Mouse (Mus musculus): ENCODE data around the gene Ang.

Ang gene

DNA sequence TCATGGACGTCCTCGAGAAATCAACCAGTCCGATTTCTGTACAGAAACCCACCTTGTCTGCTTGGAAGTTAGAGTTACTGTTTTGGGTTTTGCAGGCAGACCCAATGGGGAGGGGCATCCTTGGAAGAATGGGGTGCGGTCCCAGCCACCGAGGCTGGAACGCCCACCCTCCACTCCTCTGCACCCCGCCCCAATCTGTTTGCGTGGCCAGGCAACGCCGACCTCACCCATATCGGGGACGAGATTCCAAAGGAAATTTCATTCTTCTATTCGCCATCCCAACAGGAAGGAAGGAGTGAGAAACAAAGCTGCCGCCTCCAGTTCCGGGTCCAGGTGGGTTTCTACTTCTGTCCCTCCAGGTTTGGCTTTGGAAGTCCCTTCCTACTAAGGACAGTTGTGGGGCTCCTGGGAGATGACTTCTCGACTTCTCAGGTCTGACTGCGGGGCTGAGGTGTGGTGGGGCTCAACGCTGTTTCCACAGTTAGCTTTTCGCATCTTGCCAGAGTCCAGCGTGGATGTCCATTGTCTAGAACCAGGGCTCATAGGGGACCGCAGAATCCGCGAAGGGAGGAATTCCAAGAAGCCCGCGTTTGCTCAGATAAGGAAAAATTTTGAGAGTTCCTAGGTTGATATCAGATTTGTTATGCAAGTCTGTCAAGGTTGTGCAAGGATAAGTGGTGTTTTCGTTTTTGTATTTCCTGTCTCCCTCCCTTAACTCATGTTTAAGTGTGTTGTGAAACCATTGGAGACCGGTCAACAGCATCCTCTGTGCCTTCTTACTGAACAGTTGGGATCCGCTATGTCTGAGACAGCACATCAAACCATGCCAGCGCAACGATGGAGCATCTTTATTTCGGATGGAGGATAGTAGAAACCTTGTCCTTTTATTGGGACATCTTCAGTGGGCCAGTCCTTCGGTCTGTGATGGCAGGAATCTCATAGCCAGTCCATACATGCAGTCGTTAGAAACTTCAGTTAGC, at the start of gene Ang, which contains the start of gene Rnase4:
Gene Ang (plus strand): TSS at position 230 of the 980 bp plus-strand sequence.
Gene Rnase4 (plus strand): TSS at position 157 of the 980 bp plus-strand sequence.
- in situ Hi-C loops (cut with MboI, MseI) = no loop called here

DNA sequence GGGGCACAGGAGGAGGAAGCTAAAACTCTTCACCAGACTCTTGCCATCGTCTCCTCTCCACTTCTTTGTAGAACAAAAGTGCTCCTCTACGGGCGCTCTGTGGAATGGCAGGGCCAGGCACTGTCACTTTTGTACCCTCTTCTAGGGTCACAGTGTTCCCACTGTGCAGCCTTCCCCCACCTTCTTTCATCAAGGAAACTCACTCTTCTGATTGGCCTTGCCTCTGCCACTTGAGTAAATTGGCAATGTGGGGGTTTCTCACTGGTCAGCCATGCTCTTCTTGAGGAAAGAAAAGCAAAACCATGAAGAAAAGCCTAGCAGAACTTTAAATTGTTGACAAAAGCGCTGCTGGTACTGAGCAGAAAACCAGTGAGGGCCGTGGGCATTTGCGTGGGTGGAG, 49.2 kb upstream of the Ang start, which contains the start of gene Rnase9:
Gene Rnase9 (minus strand): TSS at position 101 of the 400 bp plus-strand sequence.
- in situ Hi-C loops (cut with MboI, MseI) = no loop called here

DNA sequence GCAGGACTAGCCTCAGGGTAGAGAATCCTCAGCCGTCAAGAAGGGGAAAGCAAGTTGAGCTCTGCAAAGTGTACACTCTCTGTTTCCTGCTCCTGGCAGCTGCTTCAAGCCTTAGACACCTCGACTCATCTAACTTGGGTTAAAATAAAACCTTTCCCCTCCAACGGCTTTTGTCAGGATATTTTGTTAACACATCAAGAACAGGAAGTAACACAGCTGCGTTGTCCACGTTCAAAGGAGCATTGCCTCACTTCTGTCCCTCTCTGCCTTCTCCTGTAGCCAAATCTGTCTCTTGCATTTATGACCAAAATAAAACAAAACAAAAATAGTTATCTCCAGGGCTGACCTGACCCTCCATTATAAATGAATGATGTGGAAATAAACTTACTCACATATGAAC, 43.1 kb upstream of the Ang start:
- in situ Hi-C loops (cut with MboI, MseI) = no loop called here

DNA sequence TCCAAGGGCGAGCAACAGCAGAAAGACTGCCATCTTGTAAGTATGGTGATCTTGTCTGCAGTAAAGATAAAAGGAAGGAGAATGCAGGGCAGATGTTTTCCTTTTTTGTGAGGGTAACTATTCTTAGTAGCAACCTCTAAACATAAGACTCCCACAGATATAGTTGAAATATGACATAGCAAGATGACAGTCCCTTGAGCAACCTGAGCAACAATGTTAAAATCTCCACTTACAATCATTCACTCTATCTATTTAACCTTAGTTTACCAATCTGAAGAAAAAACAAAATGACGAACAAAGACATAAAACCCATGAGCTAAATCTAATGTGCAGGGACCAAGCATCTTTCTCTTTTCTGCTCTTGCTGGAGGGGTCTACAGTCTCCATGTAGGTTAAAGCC, 40.9 kb upstream of the Ang start, which contains the start of gene Rnase11:
Gene Rnase11 (minus strand): TSS at position 101 of the 400 bp plus-strand sequence.
- in situ Hi-C loops (cut with MboI, MseI) = no loop called here

DNA sequence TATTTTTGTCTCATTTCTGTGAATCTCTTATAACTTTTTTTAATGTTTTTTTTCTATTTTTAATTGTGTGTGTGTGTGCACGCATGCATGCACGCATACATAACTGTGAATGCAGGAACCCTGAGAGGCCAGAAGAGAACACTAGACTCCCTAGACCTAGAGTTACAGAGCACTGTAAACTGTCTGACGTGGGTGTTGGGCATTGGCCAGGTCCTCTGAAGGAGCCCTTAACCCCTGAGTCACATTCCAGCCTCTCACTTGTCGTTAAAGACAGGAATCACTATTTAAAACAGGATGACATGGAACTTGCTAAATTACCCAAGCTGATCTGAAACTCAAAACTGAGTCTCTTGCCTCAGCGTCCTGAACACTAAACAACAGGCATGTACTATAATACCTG, 39.0 kb upstream of the Ang start:
- in situ Hi-C loops (cut with MboI, MseI) = no loop called here

DNA sequence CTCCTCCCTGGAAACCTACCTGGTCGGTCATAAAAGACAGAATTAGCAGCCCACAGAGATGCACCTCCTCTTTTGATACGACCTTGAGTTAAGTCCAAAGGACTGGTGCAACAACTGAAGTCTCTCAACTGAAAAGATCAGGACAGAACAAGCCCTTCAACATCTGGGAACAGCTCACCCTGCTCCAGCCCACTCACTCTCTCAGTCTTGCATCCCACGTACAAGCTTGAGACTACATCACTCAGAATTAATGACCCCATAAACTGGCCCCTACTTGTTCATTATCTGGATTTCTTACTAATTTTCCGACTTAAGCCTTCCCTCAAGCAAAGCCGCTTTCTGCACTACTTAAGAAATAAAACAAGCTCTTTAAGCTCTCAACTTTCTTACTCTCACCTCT, 37.8 kb upstream of the Ang start:
- in situ Hi-C loops (cut with MboI, MseI) = no loop called here

DNA sequence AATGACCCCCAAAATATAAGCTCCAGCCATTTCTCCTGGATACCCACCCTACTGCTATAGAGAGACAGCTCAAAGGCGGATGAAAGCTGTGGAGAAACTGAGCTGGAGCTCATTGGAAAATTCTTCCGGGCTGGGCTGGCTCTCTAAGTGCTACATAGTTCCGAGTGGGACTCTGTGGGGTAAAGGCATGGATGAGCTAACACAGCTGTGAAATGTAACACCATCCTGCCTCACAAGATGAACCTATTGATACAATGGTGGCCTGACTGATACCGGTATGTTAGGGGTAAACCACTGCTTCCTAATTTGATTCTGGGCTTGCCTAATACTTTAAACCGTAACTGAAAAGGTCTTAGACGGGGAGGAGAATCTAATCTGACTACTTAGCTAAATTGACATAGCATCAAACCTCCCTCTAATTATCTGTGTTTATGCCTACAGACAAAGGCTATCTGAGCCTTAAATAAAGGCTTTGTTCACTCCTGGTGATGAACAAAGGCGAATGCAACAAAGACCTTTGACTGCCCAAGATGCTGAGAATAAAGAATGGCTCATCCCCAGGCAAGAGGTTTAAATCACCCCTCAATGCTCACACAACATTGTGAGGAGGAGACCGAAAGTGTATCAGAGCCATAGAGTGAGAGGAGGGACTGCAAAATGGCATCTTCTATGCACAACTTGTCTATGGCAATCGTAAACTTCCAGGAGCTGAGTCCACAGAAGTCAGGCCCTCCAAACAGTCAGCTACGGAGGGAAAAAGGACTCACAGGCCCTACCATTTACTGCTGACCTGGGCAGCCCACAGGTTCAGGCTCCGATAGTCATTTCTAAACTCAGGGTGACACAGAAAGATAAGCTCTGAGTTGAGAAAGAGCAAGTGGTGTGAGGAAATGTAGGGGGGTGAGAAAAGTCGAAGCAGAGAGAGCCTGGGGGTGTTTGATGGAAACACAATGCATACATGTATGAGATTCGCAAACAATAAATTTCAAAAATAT, 36.4 kb upstream of the Ang start:
- in situ Hi-C loops (cut with MboI, MseI) = no loop called here

DNA sequence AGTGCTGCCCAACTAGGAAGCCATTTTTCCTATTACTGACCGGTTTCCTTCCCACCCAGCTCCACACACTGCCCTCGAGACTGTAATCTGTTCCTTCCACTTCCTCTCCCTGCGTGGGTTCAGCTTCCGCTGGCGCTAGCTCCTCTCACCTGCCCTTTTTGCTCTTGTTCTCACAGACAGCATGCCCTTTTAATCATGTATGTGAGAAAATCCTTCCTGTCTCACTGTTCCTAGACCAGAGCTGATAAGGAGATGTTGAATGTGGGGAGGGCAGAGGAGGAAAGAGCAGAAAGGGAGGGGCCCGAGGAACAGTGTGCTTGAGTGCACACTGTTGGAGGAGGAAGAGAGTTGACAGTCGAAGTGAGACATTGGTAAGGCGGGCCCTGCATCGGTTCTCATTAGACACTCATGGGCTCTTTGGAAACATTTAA, 33.5 kb upstream of the Ang start, which contains the start of gene Rnase12:
Gene Rnase12 (minus strand): TSS at position 261 of the 431 bp plus-strand sequence.
- in situ Hi-C loops (cut with MboI, MseI) = no loop called here

DNA sequence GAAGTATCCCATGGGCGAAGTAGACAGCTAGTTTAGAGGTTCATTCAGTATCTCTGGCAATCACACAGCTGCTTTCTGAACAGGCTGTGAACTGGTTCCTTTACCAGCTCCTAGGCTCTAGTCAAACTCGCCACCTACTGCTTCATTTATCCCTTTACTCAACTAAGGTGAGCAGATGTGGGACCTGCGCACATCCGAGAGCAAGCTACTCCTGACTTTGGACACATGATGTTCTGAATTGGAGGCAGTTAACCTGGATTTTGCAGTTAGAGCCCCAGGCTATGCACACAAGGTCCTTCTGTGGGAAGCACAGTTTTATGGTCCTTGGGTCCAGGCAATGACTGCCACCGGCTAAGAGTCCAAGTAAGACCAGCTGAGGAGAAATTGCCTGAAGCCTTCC, 30.2 kb upstream of the Ang start:
- in situ Hi-C loops (cut with MboI, MseI) = loop anchor here (5.0 to 10.0 kb wide), 3 partner anchors 38 to 1194 kb away; partner anchors contain the start of genes Ccnb1ip1 (in 1 of the 2), Chd8 (in 1 of the 2) and Parp2 (in 1 of the 2)

DNA sequence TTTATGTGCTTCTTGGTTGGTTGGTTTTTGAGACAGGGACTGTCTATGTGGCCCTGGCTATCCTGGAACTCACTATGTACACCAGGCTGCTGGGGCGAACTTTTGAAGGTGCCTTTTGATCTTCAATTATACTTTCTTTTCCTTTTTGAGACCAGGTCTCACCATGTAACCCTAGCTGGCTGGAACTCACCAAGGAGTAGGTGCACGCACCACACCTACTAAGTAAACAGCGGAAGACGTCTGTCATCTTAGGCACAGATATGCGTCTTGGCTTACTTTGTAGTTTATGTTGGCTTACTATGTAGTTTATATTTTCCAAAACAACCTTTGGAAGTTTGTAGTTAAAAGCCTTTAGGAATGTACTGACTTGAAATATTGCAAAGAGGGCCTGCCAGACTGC, 22.0 kb upstream of the Ang start:
- in situ Hi-C loops (cut with MboI, MseI) = loop anchor here (5.0 to 10.0 kb wide), 3 partner anchors 33 to 1186 kb away; partner anchors contain the start of gene Chd8 (in 1 of the 2)

DNA sequence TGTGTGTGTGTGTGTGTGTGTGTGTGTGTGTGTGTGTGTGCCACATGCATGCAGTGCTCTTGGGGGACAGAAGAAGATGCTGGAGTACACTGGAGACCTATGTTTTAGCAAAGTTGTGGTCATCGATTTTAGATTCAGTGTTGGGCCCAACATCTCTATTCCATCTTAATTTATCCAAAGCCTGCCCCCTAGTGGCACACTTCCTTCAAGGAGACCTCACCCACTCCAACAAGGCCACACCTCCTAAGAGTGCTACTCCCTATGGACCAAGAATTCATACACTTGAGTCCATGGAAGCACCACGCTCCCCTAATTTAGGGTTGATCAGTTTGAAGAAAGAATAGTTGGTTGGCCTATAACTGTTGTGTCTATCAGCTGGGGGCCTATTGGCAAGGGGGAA, 21.3 kb upstream of the Ang start:
- in situ Hi-C loops (cut with MboI, MseI) = loop anchor here (5.0 to 10.0 kb wide), 4 partner anchors 33 to 1185 kb away; partner anchors contain the start of gene Chd8 (in 1 of the 2)

DNA sequence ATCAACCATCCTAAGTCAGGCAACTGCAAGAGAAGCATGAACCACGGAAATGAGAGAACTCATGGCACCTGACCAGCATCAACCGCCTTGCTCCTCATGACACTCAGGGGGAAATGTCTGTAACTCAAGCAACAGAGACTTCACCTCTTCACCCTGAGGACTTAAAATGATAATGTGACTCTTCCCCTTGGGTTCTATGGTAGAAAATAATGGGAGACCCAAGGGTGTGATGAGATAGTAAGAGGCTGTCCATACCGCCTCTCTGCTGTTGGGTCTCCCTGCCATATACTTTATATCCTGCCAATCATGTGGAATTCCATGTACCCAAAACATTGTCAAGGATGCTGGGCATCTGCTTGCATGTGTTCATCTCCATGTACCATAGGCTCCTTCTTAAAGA, 16.6 kb upstream of the Ang start, which contains the start of gene Olfr750:
Gene Olfr750 (minus strand): TSS at position 101 of the 400 bp plus-strand sequence.
- in situ Hi-C loops (cut with MboI, MseI) = loop anchor here in 1 of 2 experiments (5.0 kb wide), 1 partner anchor 157 kb away; no protein-coding TSS in a partner anchor

DNA sequence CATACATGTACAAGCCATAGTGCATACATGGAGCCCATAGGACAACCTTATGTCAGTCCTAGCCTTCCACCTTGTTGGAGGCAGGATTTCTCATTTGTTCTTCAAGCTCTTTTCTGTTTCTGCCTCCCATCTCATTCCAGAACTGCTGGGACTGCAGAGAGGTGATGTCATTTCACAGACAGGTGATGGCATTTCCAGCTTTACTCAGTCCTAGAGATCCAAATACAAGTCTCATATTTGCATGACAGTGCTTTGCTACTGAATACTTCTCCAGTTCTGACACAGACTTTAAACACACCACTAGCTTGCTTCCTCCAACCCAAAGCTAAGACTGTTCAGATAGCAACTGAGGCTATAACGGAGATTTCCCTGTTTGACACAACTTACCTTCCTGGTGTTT, 11.8 kb upstream of the Ang start:
- in situ Hi-C loops (cut with MboI, MseI) = no loop called here

DNA sequence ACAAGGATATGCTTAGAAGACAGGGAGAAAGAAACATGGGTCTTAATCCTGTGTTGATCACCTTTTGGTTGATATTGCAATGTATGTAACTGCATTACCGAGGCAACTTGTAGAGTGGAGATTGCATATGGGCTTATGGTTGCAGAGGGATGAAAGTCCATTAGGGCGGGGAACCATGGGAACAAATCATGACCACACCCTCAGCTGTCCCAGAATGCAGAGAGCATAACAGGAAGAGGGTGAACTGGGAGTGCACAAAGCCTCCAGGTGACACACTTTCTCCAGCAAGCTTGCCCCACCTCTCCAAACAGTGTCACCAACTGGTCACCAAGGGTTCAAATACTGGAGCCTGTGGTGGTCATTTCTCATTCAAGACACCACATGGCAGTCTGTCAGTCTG, 9.9 kb upstream of the Ang start:
- in situ Hi-C loops (cut with MboI, MseI) = loop anchor here in 1 of 2 experiments (10.0 kb wide), 1 partner anchor 924 kb away; no protein-coding TSS in a partner anchor

DNA sequence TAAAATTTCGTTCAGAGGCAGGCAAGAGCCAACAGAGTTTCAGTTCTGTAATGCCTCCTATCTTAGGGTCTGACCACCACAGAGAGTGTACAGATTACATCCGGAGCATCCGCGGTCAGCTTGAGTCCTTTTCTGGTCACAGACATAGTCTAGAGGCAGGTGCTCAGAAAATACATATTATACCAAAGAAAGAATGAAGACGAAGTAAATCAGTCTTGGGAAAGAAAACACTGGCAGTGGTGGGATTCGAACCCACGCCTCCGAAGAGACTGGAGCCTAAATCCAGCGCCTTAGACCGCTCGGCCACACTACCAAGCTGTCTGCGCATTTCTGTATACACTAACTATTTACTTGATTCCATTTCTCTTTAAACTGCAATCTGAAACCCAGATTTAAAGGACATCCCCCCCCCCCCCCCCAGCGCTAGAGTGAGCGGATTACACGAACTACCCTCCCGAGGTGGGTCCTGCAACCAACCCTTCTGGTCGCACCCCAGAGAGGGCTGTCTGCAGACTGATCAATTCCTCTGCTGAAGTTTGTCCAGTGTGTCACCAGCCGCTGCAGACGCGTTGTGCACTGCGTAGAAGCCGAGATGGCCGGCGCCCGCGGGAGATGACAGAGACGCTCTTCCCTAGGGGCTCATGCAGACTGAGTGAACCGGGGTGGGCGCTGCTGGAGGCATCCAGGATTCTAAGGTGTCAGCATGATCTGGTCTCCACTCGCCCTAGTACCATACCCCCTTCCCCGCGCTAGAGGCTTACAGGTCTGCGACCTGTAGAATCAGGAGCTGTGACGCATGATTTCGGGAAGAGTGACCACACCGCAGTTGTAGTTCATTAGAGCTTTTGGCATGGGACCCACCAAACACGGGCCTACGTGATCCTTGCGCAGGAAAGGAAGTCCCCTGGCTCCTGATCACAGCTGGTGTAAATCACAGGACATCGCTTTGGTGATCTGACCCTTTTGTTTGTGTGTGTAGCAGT, 8.1 kb upstream of the Ang start:
- in situ Hi-C loops (cut with MboI, MseI) = loop anchor here in 1 of 2 experiments (10.0 kb wide), 1 partner anchor 922 kb away; no protein-coding TSS in a partner anchor

DNA sequence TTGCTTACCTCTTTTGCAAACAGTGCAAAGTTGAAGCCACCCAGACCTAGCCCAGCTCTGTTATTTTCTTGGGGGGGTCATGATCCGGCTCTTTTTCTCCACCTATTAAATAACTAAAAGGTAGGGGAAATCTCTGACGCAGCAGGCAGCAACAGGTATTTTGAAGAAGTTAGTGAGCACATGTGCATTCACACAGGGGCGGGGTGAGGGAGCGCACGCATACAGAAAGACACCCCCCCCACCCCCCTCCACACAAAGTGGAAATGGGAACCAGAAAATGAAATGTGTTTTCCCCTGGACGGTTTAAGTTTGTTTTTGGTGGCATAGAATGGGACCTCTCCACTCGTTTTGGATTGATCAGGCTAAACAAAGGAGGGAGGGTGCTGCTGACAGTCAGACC, 7.1 kb upstream of the Ang start:
- in situ Hi-C loops (cut with MboI, MseI) = loop anchor here in 1 of 2 experiments (10.0 kb wide), 1 partner anchor 921 kb away; no protein-coding TSS in a partner anchor

DNA sequence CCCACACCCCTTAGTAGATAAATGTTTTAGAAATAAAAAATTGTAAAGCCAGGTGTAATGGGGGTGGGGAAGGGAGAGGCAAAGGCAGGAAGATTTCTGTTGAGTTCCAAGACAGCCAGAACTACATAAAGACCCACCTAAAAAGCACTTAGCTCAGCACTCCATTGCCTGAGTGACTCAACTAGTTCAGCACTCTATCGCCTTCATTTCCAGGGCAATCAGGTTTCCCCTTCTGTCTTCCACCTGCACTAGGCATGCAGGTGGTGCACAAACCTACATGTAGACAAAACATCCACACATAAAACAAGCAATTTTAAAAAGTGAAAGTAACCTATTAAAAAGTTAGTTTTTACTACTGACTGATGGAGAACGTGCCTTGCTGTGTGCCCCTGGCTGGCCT, 5.9 kb upstream of the Ang start:
- in situ Hi-C loops (cut with MboI, MseI) = loop anchor here in 1 of 2 experiments (5.0 to 10.0 kb wide), 2 partner anchors 278 to 920 kb away; partner anchors contain the start of genes Ccnb1ip1 and Parp2

DNA sequence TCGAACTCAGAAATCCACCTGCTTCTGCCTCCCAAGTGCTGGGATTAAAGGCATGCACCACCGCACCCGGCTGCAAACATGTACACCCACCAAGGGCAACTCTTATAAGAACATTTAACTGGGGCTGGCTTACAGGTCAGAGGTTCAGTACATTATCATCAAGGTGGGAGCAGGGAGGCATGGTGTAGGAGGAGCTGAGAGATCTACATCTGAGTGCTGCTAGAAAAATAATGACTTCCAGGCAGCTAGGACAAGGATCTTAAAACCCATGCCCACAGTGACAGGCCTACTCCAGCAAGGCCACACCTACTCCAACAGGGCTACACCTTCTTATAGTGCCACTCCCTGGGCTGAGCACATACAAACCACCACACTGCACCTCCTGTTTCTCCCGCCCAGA, 5.0 kb upstream of the Ang start:
- in situ Hi-C loops (cut with MboI, MseI) = loop anchor here in 1 of 2 experiments (5.0 to 10.0 kb wide), 2 partner anchors 279 to 919 kb away; partner anchors contain the start of genes Ccnb1ip1 and Parp2

DNA sequence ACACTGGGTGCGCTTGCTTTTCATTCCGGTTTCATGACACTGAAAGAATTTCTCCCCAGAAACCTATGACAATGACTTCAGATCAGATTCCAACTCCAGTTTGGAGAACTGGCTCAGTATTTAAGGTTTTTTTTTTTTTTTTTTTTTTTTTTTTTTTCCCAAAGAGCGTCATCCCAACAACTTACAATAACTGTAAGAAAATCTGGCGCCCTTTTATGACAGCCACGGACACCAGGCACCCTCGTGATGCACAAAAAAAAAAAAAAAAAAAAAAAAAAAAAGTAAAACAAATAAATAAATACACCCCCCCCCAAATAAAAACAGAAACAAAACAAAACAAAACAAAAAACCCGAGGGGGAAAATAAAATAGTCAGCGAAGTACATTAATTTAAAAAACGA, 3.2 kb upstream of the Ang start:
- in situ Hi-C loops (cut with MboI, MseI) = loop anchor here in 1 of 2 experiments (5.0 to 10.0 kb wide), 2 partner anchors 280 to 917 kb away; partner anchors contain the start of genes Ccnb1ip1 and Parp2

Measured in T-helper 17 cell (primary cell).